Mouse (Mus musculus): Measurements from ENCODE around the gene Rab23. TPM values are rescaled to one million over a fixed set of nuclear protein-coding genes. Genes with fewer than 3 reads are reported as not detected.

Rab23 gene
- polyA plus RNA-seq, 1 experiment from 2014 or later = 8.4 TPM

DNA sequence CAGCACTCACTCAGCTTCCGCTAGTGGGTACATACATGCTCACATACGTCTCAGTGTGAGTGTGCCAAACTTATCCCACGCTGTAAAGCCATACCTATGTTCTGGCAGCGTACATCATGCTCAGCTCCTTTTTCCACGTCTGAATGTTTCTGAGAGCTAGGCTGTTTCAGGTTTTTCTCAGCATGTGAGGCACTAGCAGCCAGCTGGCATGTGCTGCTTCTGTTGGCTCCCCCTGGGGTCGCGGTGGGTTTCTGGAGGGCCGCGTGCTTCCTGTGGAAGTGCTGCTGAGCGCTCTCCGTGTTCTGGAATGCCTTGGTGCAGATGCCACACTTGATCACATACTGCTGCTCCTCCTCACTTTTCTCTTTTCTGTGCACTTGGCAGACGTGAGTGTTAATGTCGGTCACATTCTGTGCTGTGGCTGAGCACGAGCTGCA is 56.5 kb downstream of the Rab23 start:
- no peaks in the 10 kb centered on the region for H3K9me3 ChIP-seq (replicated peaks)
- WGBS (ENCODE audit: insufficient replicate concordance) = 87% methylated on average over 14 of the region's 14 CpGs
- H3K4me1 ChIP-seq = no peaks in the 10 kb centered on the region
- no peak overlapping the region for H3K4me3 ChIP-seq
- H3K27me3 ChIP-seq (replicated peaks) = no peaks in the 10 kb centered on the region
- H3K4me2 ChIP-seq = no peak overlapping the region
- ATAC-seq = no peak
- no peak overlapping the region for H3K9ac ChIP-seq
- no peak overlapping the region for H3K27ac ChIP-seq
- peaks cover 47% of the 10 kb centered on the region for H3K36me3 ChIP-seq

DNA sequence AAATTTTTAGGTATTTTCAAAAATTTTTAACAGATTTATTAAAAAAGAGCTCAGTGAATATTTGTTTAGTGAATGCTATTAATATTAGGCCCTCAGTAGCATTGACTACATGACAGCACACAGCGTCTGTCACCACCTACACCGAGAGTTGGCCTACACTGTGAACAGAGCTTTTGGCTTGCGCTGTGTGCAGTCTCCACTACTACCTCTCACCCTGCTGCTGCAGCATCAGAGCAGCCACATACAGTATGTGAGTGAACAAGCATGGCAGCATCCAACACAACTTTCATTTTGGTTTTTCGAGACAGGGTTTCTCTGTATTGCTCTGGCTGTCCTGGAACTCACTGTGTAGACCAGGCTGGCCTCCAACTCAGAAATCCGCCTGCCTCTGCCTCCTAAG is 64.9 kb downstream of the Rab23 start:
- no peak for ATAC-seq

DNA sequence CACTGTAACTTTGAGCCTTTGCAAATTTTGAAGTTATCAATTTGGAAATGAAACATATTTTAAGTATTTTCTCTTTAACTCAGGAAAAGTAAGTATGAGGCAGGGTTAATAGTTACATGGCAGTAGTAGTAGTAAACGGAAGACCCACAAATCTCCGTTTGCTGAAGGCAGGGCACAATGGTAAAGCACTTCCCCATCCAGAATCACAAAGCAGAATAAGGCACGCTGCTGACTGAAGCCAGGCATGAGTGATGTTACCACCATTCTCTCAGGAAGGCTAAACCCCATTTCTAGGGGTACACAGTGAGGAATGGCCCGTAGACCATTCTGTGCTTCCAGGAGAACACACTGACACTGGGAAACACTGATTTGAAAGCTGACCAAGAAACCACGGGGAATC is 68.4 kb downstream of the Rab23 start:
- WGBS (ENCODE audit: insufficient replicate concordance) = 49% methylated on average over 5 of the region's 5 CpGs
- Histone ChIP-seq H3K9me3 (replicated peaks) (no peaks in the 10 kb centered on the region), H3K9ac (no peak overlapping the region), H3K27me3 (replicated peaks) (no peaks in the 10 kb centered on the region), H3K4me1 (peaks cover 9% of the 10 kb centered on the region), H3K27ac (no peak overlapping the region), H3K4me2 (no peak overlapping the region), H3K4me3 (no peak overlapping the region), H3K36me3 (peaks cover 17% of the 10 kb centered on the region)
- no peak for ATAC-seq

More for the DNA sequence above, 64.9 kb downstream of the Rab23 start:
- Histone ChIP-seq H3K36me3 (peaks cover 32% of the 10 kb centered on the region), H3K27ac (no peak overlapping the region), H3K9ac (no peak overlapping the region), H3K4me3 (no peak overlapping the region), H3K9me3 (replicated peaks) (no peaks in the 10 kb centered on the region), H3K4me1 (peaks cover 5% of the 10 kb centered on the region; the same call in 1 of the 2 replicates), H3K27me3 (replicated peaks) (no peaks in the 10 kb centered on the region), H3K4me2 (no peak overlapping the region)
- 86% methylated on average over 5 of the region's 5 CpGs for WGBS (ENCODE audit: insufficient replicate concordance)

DNA sequence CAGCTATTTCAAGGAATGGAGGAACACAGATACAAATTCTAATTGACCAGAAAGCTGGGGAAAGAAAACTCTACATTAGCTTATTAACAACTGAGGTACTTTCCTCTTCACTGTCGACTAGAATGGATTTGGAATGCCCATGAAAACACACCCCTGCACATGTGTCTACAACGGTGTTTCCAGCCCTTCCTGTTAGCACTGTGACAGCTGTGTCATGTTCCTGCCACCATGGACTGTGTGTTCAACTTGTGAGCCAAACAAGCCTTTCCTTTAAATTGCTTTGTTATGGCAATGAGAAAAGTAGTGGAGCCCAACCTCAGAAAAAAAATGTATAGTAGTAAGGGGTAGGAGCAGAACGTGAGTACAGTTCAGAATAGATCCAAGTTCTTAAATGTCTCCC is 68.8 kb downstream of the Rab23 start:
- Histone ChIP-seq H3K9me3 (replicated peaks) (no peaks in the 10 kb centered on the region), H3K27ac (no peak overlapping the region), H3K4me2 (no peak overlapping the region), H3K4me1 (peaks cover 9% of the 10 kb centered on the region), H3K27me3 (replicated peaks) (no peaks in the 10 kb centered on the region), H3K9ac (no peak overlapping the region), H3K4me3 (no peak overlapping the region), H3K36me3 (peaks cover 13% of the 10 kb centered on the region)
- no peak for ATAC-seq
- 45% methylated on average over 3 of the region's 3 CpGs for WGBS (ENCODE audit: insufficient replicate concordance)

Other genes starting within 250 kb of the Rab23 start
- gene Prim2, start 50.1 kb upstream of the Rab23 start, polyA plus RNA-seq (2016; fragmentation: Nextera tagmentation; extraction: Ambion mirVana) = 49.2 and 50.0 TPM in 2 replicates
- 75.9 and 87.7 TPM in 2 replicates for gene Bag2, start 37.9 kb downstream of the Rab23 start, polyA plus RNA-seq (2016; fragmentation: Nextera tagmentation; extraction: Ambion mirVana)
- 12.6 and 13.2 TPM in 2 replicates for gene Zfp451, start 94.7 kb downstream of the Rab23 start, polyA plus RNA-seq (2016; fragmentation: Nextera tagmentation; extraction: Ambion mirVana)
- gene Bend6, start 187.9 kb downstream of the Rab23 start, polyA plus RNA-seq (2016; fragmentation: Nextera tagmentation; extraction: Ambion mirVana) = 1.5 and 1.8 TPM in 2 replicates
- 5.4 TPM in 2 replicates for gene Dst, start 188.3 kb downstream of the Rab23 start, polyA plus RNA-seq (2016; fragmentation: Nextera tagmentation; extraction: Ambion mirVana)